Mouse (Mus musculus) embryonic fibroblast, embryonic 13.5 days (primary cell): Measurements from ENCODE around the gene Kcnh4.

Source experiments
- CTCF ChIP-seq: IDR thresholded peaks from 2 replicates; pipeline ENCODE4 v1.5.1; 2011; ENCODE audit warnings: mild to moderate bottlenecking, control low read depth, low read length, moderate library complexity, borderline replicate concordance; ENCODE audit not compliant: insufficient read depth
- POLR2A ChIP-seq: IDR thresholded peaks from 2 replicates; pipeline ENCODE4 v1.6.1; 2011; ENCODE audit warnings: low read depth, mild to moderate bottlenecking, control low read depth, low read length, moderate library complexity

DNA sequence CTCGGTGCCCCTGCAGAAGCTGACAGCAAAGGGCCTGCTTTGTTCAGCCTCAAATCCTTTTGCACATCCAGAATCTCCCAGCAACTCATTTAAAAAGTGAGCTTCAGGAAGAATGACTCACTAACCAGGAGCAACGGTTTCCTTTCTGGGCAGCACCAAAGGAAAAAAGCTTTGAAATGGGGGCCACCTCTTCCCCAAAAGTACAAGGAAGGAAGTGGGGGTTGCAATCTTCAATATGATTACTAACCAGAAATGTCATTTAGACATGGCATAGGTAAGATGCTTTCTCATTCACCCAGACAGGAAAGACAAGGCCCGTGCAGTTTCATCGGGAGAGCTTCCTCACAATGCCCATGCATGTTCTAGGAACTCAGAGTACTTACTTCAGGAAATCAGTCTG, 38.5 kb downstream of the Kcnh4 start:
- TF ChIP-seq CTCF: no peak
- TF ChIP-seq POLR2A: no peak
